Mouse (Mus musculus) limb, embryonic 11.5 days (tissue): ENCODE measurements around the gene Prol1. TPM values are rescaled to one million over a fixed set of nuclear protein-coding genes. Genes with fewer than 3 reads are reported as not detected.

ENCODE experiments used
- polyA plus RNA-seq: library from polyadenylated mRNA; unstranded; fragments of >200 nt; fragmentation: Nextera tagmentation; extraction: Ambion mirVana; gene quantifications from 2 replicates; pipeline ENCODE4 v1.2.1, GENCODE M21; 2014

The Prol1 gene
- polyA plus RNA-seq, 1 experiment from 2014 or later, result not detected

Other genes starting within 250 kb of the Prol1 start
- not detected in 2 replicates for gene Smr2, start 230.8 kb upstream of the Prol1 start, polyA plus RNA-seq
- not detected in 2 replicates for gene Gm11116, start 205.8 kb upstream of the Prol1 start, polyA plus RNA-seq
- gene Gm11115, start 163.2 kb upstream of the Prol1 start, polyA plus RNA-seq, result not detected in 2 replicates
- gene Gm7714, start 48.4 kb upstream of the Prol1 start, polyA plus RNA-seq, result not detected in 2 replicates
- not detected in 2 replicates for gene Amtn, start 58.8 kb downstream of the Prol1 start, polyA plus RNA-seq
- gene Ambn, start 138.7 kb downstream of the Prol1 start, polyA plus RNA-seq, result 0.51 and 1.1 TPM in 2 replicates
- 0.03 and 0.24 TPM in 2 replicates for gene Enam, start 170.7 kb downstream of the Prol1 start, polyA plus RNA-seq
- 0.17 TPM in 1 of 2 replicates, not detected in the other for gene Jchain, start 210.6 kb downstream of the Prol1 start, polyA plus RNA-seq
- 86.4 and 95.8 TPM in 2 replicates for gene Utp3, start 237.2 kb downstream of the Prol1 start, polyA plus RNA-seq
- 9.9 and 11.1 TPM in 2 replicates for gene Rufy3, start 247.7 kb downstream of the Prol1 start, polyA plus RNA-seq